Mouse (Mus musculus): Measurements from ENCODE around the gene Dkk3. TPM values are rescaled to one million over a fixed set of nuclear protein-coding genes. Genes with fewer than 3 reads are reported as not detected.
"Not testable (repeated sequence)": the region's sequence is repeated elsewhere in the genome, so short reads cannot be mapped to it uniquely, and the experiment has no call there.

Dkk3 gene
- polyA plus RNA-seq, 1 experiment = 0.28 TPM

GRCm38 (mm10) chr7:112165593-112165992 is 6.7 kb upstream of the Dkk3 start:
- Histone ChIP-seq H3K27ac (ENCODE audit: control insufficient read depth, insufficient read depth, low read depth, low read length) (no peak overlapping the region), H3K4me3 (ENCODE audit: control insufficient read depth, low read depth, low read length) (no peak overlapping the region)
- TF ChIP-seq POLR2A (IDR thresholded peaks at IDR 0.05; ENCODE audit: control insufficient read depth, low read depth, low read length) = no peak
- TF ChIP-seq CTCF (IDR thresholded peaks at IDR 0.05; ENCODE audit: control insufficient read depth, insufficient read depth, insufficient replicate concordance, low read depth, low read length) = no peak

GRCm38 (mm10) chr7:112165032-112165431 is 6.2 kb upstream of the Dkk3 start:
- not testable (repeated sequence) for H3K4me1 ChIP-seq (ENCODE audit: control insufficient read depth, insufficient read depth, low read length); H3K36me3 ChIP-seq (ENCODE audit: control insufficient read depth, insufficient read depth, low read length); H3K27ac ChIP-seq (ENCODE audit: control insufficient read depth, insufficient read depth, low read depth, low read length); H3K4me3 ChIP-seq (ENCODE audit: control insufficient read depth, low read depth, low read length); H3K27me3 ChIP-seq (ENCODE audit: control insufficient read depth, insufficient read depth, low read length)

More at GRCm38 (mm10) chr7:112165593-112165992, 6.7 kb upstream of the Dkk3 start:
- H3K36me3 ChIP-seq (ENCODE audit: control insufficient read depth, insufficient read depth, low read length) = no peaks in the 10 kb centered on the region
- H3K27me3 ChIP-seq (ENCODE audit: control insufficient read depth, insufficient read depth, low read length) = no peaks in the 10 kb centered on the region
- no peaks in the 10 kb centered on the region for H3K4me1 ChIP-seq (ENCODE audit: control insufficient read depth, insufficient read depth, low read length)

GRCm38 (mm10) chr7:112164430-112164829 is 5.6 kb upstream of the Dkk3 start:
- H3K4me3 ChIP-seq (ENCODE audit: control insufficient read depth, low read depth, low read length) = no peak overlapping the region
- TF ChIP-seq POLR2A (IDR thresholded peaks at IDR 0.05; ENCODE audit: control insufficient read depth, low read depth, low read length) (no peak), CTCF (IDR thresholded peaks at IDR 0.05; ENCODE audit: control insufficient read depth, insufficient read depth, insufficient replicate concordance, low read depth, low read length) (no peak)
- H3K4me1 ChIP-seq (ENCODE audit: control insufficient read depth, insufficient read depth, low read length) = no peaks in the 10 kb centered on the region
- H3K27ac ChIP-seq (ENCODE audit: control insufficient read depth, insufficient read depth, low read depth, low read length) = no peak overlapping the region
- H3K27me3 ChIP-seq (ENCODE audit: control insufficient read depth, insufficient read depth, low read length) = no peaks in the 10 kb centered on the region
- H3K36me3 ChIP-seq (ENCODE audit: control insufficient read depth, insufficient read depth, low read length) = no peaks in the 10 kb centered on the region

GRCm38 (mm10) chr7:112159835-112160234 is 978 bp upstream of the Dkk3 start:
- Histone ChIP-seq H3K4me1 (ENCODE audit: control insufficient read depth, insufficient read depth, low read length) (peaks cover 4% of the 10 kb centered on the region; the same call in 1 of the 2 replicates), H3K36me3 (ENCODE audit: control insufficient read depth, insufficient read depth, low read length) (no peaks in the 10 kb centered on the region), H3K4me3 (ENCODE audit: control insufficient read depth, low read depth, low read length) (no peak overlapping the region), H3K27me3 (ENCODE audit: control insufficient read depth, insufficient read depth, low read length) (no peaks in the 10 kb centered on the region; the same call in 1 of the 2 replicates), H3K27ac (ENCODE audit: control insufficient read depth, insufficient read depth, low read depth, low read length) (no peak overlapping the region)
- TF ChIP-seq CTCF (IDR thresholded peaks at IDR 0.05; ENCODE audit: control insufficient read depth, insufficient read depth, insufficient replicate concordance, low read depth, low read length) (no peak), POLR2A (IDR thresholded peaks at IDR 0.05; ENCODE audit: control insufficient read depth, low read depth, low read length) (no peak)

GRCm38 (mm10) chr7:112158316-112158741 is 528 bp downstream of the Dkk3 start:
- Histone ChIP-seq H3K27me3 (ENCODE audit: control insufficient read depth, insufficient read depth, low read length) (no peaks in the 10 kb centered on the region; the same call in 1 of the 2 replicates), H3K4me1 (ENCODE audit: control insufficient read depth, insufficient read depth, low read length) (peaks cover 4% of the 10 kb centered on the region; the same call in 1 of the 2 replicates), H3K4me3 (ENCODE audit: control insufficient read depth, low read depth, low read length) (0 out of 2 replicates have a peak overlapping the region, but pooled peaks have one; percentile 19), H3K27ac (ENCODE audit: control insufficient read depth, insufficient read depth, low read depth, low read length) (no peak overlapping the region), H3K36me3 (ENCODE audit: control insufficient read depth, insufficient read depth, low read length) (no peaks in the 10 kb centered on the region)
- TF ChIP-seq CTCF (IDR thresholded peaks at IDR 0.05; ENCODE audit: control insufficient read depth, insufficient read depth, insufficient replicate concordance, low read depth, low read length) (no peak), POLR2A (IDR thresholded peaks at IDR 0.05; ENCODE audit: control insufficient read depth, low read depth, low read length) (no peak)

- TF ChIP-seq POLR2A (IDR thresholded peaks at IDR 0.05; ENCODE audit: control insufficient read depth, low read depth, low read length) = no peak
- TF ChIP-seq CTCF (IDR thresholded peaks at IDR 0.05; ENCODE audit: control insufficient read depth, insufficient read depth, insufficient replicate concordance, low read depth, low read length) = no peak
- Histone ChIP-seq H3K4me3 (ENCODE audit: control insufficient read depth, low read depth, low read length) (0 out of 2 replicates have a peak overlapping the region, but pooled peaks have one; percentile 19), H3K27me3 (ENCODE audit: control insufficient read depth, insufficient read depth, low read length) (no peaks in the 10 kb centered on the region; the same call in 1 of the 2 replicates), H3K4me1 (ENCODE audit: control insufficient read depth, insufficient read depth, low read length) (peaks cover 4% of the 10 kb centered on the region; the same call in 1 of the 2 replicates), H3K27ac (ENCODE audit: control insufficient read depth, insufficient read depth, low read depth, low read length) (no peak overlapping the region), H3K36me3 (ENCODE audit: control insufficient read depth, insufficient read depth, low read length) (no peaks in the 10 kb centered on the region)
Observed at GRCm38 (mm10) chr7:112157584-112158315, 1.1 kb downstream of the Dkk3 start.

- Histone ChIP-seq H3K4me1 (ENCODE audit: control insufficient read depth, insufficient read depth, low read length) (peaks cover 4% of the 10 kb centered on the region; the same call in 1 of the 2 replicates), H3K27ac (ENCODE audit: control insufficient read depth, insufficient read depth, low read depth, low read length) (no peak overlapping the region), H3K27me3 (ENCODE audit: control insufficient read depth, insufficient read depth, low read length) (no peaks in the 10 kb centered on the region; the same call in 1 of the 2 replicates), H3K36me3 (ENCODE audit: control insufficient read depth, insufficient read depth, low read length) (no peaks in the 10 kb centered on the region), H3K4me3 (ENCODE audit: control insufficient read depth, low read depth, low read length) (no peak overlapping the region)
- TF ChIP-seq CTCF (IDR thresholded peaks at IDR 0.05; ENCODE audit: control insufficient read depth, insufficient read depth, insufficient replicate concordance, low read depth, low read length) = no peak
- no peak for TF ChIP-seq POLR2A (IDR thresholded peaks at IDR 0.05; ENCODE audit: control insufficient read depth, low read depth, low read length)
Observed at GRCm38 (mm10) chr7:112155194-112155593, 3.7 kb downstream of the Dkk3 start.

Data from testis, adult 2 months (tissue).